Comparison of ENCODE assay signal across 14 mouse cellular contexts in genomic region chr7:71188119-71188518, GRCm38 (mm10).
DNase-seq lines count a peak whose midpoint lies in the region; ATAC-seq and TF ChIP-seq lines count a peak whose summit lies in the region.
"Had no signal": no experiment of that assay in that cellular context is flagged by ENCODE, and none has a peak within 500 bp of the region (broad histone marks: within the 10 kb centered on the region; RNA-seq: fewer than 3 reads in every experiment).

No protein-coding gene starts in this region.

- H3K9ac ChIP-seq in intestine, embryonic 15.5 days = no peak overlapping the region
- no peak overlapping the region for H3K9ac ChIP-seq in intestine, embryonic 16.5 days (ENCODE audit: low read depth, low read length)
- H3K9ac ChIP-seq: heart, embryonic 15.5 days had no signal

- TF ChIP-seq CTCF in cortical plate, adult 2 months (IDR thresholded peaks at IDR 0.05; ENCODE audit: extremely low read depth, insufficient read depth, low read length) = no peak

- peak; percentile 26 for DNase-seq in kidney, adult 11 months
- peak; percentile 46 to 61 for DNase-seq in kidney, postnatal 4 days
- DNase-seq in cerebellum, postnatal 36 days = no peak
- DNase-seq in frontal cortex, adult 2 months (ENCODE audit: extremely low spot score in 1 of 2, low spot score in 1 of 2) = no peak
- no peak for DNase-seq in cerebellum, postnatal 4 days (ENCODE audit: low spot score in 2 of 2)
- DNase-seq: adrenal gland, postnatal 36 days; cerebellum, adult 18-20 months; lung, adult 18-20 months; thymus, postnatal 14 days had no signal

- H3K9me3 ChIP-seq in intestine, embryonic 15.5 days = no peaks in the 10 kb centered on the region
- no peaks in the 10 kb centered on the region for H3K9me3 ChIP-seq in intestine, embryonic 16.5 days (ENCODE audit: control insufficient read depth, low read length)
- H3K9me3 ChIP-seq: heart, embryonic 15.5 days had no signal

- WGBS in intestine, embryonic 15.5 days = 13% methylated on average over 6 of the region's 6 CpGs
- 17% methylated on average over 6 of the region's 6 CpGs for WGBS in intestine, embryonic 16.5 days

- no peak overlapping the region for H3K4me2 ChIP-seq in intestine, embryonic 15.5 days (replicated peaks)
- no peak overlapping the region for H3K4me2 ChIP-seq in intestine, embryonic 16.5 days (ENCODE audit: low read depth, low read length)
- H3K4me2 ChIP-seq: heart, embryonic 15.5 days had no signal

- no peaks in the 10 kb centered on the region for H3K36me3 ChIP-seq in intestine, embryonic 15.5 days
- H3K36me3 ChIP-seq in intestine, embryonic 16.5 days (ENCODE audit: control insufficient read depth, insufficient read depth, low read length) = no peaks in the 10 kb centered on the region
- H3K36me3 ChIP-seq: heart, embryonic 15.5 days had no signal

- no peak overlapping the region for H3K4me3 ChIP-seq in intestine, embryonic 15.5 days (replicated peaks)
- H3K4me3 ChIP-seq in intestine, embryonic 16.5 days (ENCODE audit: low read length) = no peak overlapping the region
- no peak overlapping the region for H3K4me3 ChIP-seq in cortical plate, adult 2 months (ENCODE audit: insufficient read depth, low read length)
- H3K4me3 ChIP-seq: erythroblast, embryonic 14.5 days; heart, embryonic 15.5 days had no signal

- no peaks in the 10 kb centered on the region for H3K27me3 ChIP-seq in intestine, embryonic 15.5 days (replicated peaks)
- H3K27me3 ChIP-seq in intestine, embryonic 16.5 days (replicated peaks; ENCODE audit: control insufficient read depth, insufficient read depth, low read length) = no peaks in the 10 kb centered on the region
- H3K27me3 ChIP-seq: heart, embryonic 15.5 days had no signal

- no peak for TF ChIP-seq POLR2A in cortical plate, adult 2 months (IDR thresholded peaks at IDR 0.05; ENCODE audit: extremely low read depth, insufficient read depth, low read length)

- 0 out of 2 replicates have a peak, but pooled peaks cover 4% of the 10 kb centered on the region for H3K4me1 ChIP-seq in intestine, embryonic 15.5 days (replicated peaks)
- peaks cover 7% of the 10 kb centered on the region for H3K4me1 ChIP-seq in intestine, embryonic 16.5 days (ENCODE audit: control insufficient read depth, insufficient read depth, low read length)
- no peaks in the 10 kb centered on the region for H3K4me1 ChIP-seq in cortical plate, adult 2 months (ENCODE audit: control insufficient read depth, insufficient read depth, low read length)

- no peak for ATAC-seq in intestine, embryonic 15.5 days
- no peak for ATAC-seq in intestine, embryonic 16.5 days

- 0 out of 2 replicates have a peak overlapping the region, but pooled peaks have one; percentile 32 for H3K27ac ChIP-seq in intestine, embryonic 15.5 days
- no peak overlapping the region for H3K27ac ChIP-seq in intestine, embryonic 16.5 days (ENCODE audit: low read length)
- 0 out of 2 replicates have a peak overlapping the region, but pooled peaks have one; percentile 29 for H3K27ac ChIP-seq in cortical plate, adult 2 months (ENCODE audit: insufficient read depth, low read length)
- H3K27ac ChIP-seq: heart, embryonic 15.5 days had no signal

Comparison
In these comparisons a context has a peak if more than half of its experiments do, and no peak if none do; other contexts are left out.
1. DNase-seq: peak in kidney, adult 11 months (single experiment) and kidney, postnatal 4 days (2 of 2); none in cerebellum, postnatal 36 days (0 of 2), frontal cortex, adult 2 months (0 of 2) and cerebellum, postnatal 4 days (0 of 2).